Mouse (Mus musculus): Measurements from ENCODE around the gene Ttll9. TPM values are rescaled to one million over a fixed set of nuclear protein-coding genes. Genes with fewer than 3 reads are reported as not detected.

The Ttll9 gene
- polyA plus RNA-seq, 3 experiments from 2014 or later, result 0.92 to 1.6 (median 1.0) TPM

DNA sequence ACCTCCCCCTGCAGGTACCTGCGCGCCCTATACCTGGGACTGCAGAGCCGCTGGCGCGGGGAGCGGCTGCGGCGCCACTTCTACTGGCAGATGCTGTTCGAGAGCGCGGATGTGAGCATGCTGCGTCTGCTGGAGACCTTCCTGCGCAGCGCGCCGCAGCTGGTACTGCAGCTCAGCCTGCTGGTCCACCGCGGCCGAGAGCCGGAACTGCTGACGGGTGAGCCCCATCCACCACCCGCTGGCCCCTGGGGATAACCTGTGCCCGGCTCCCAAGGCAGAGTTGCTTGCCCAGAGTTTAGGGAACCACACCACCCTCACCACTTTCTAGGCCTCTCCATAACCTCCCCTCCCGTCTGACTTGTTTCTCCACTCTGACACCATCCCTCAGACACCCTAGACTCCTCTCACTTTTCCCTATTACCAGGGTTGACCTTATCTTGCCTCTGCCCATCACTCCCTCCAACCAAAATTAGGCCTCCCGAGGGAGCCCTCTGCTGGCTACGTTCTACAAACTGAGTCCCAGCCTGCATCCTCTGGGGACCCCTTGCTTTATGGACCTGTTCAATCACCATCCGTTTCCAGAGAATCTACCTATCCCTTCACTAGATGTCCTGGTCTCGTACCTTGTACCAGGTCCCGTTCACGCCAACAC, 90.5 kb downstream of the Ttll9 start:
- no peak for ATAC-seq

DNA sequence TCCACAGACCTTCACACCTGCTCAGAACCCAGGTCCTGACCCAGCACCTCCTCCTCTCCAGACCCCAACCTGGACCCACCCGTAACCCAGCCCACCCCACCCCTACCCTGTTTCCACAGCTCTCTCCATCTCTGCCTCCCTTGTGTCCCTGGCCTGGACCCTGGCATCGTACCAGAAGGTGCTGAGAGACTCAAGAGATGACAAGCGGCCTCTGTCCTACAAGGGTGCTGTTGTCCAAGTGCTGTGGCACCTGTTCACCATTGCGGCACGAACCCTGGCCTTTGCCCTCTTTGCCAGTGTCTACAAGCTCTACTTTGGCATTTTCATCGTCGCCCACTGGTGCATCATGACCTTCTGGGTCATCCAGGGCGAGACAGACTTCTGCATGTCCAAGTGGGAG, 91.6 kb downstream of the Ttll9 start:
- ATAC-seq, result no peak

DNA sequence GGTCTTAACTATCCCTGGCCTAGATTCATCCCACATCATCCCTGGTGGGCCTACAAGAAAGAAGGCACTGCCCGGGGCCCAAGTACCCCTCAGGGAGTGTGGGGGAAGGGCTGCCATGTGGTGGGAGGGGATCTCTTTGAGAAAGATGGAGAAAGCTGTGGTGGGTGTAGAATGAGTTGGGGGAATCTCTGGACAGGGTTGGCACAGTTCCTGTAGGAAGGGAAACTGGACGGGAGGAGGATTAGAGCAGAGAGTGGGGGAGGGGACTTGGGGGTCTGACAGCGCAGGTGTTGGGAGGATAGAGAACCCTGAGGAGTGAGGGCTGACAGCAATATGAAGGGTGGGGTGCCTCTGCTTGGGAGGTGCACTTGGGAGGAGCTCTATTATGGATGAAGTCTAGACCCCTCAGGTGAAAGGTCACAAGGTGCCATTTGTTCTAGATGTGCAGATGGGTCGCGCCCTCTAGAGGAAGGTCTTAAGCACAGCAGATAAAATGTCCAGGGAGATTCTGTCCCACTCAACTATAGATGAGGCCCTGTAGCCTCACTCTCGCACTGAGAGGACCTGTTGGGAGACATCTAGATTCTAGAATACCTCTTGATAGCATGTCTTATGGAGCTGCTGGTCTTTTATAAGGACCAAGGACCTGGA, 93.1 kb downstream of the Ttll9 start:
- no peak for ATAC-seq

Other genes starting within 250 kb of the Ttll9 start
- under 1 TPM in 1 of 3 experiments, not detected in 2; 0.91 TPM for gene Id1, start 226.2 kb upstream of the Ttll9 start, polyA plus RNA-seq (2017; shearing (Covaris generic))
- gene Cox4i2, start 208.3 kb upstream of the Ttll9 start, polyA plus RNA-seq (2017; shearing (Covaris generic)), result not detected
- 10 to 100 TPM; 36.5 to 64.5 (median 41.8) TPM for gene Bcl2l1, start 130.8 kb upstream of the Ttll9 start, polyA plus RNA-seq (2017; shearing (Covaris generic))
- gene Tpx2, start 114.5 kb upstream of the Ttll9 start, polyA plus RNA-seq (2017; shearing (Covaris generic)), result 10 to 100 TPM in 1 of 3 experiments, 1 to 10 TPM in 2; 5.3 to 56.1 (median 5.7) TPM
- gene Mylk2, start 51.1 kb upstream of the Ttll9 start, polyA plus RNA-seq (2017; shearing (Covaris generic)), result not detected
- gene Foxs1, start 29.3 kb upstream of the Ttll9 start, polyA plus RNA-seq (2017; shearing (Covaris generic)), result not detected
- gene Dusp15, start 10.8 kb upstream of the Ttll9 start, polyA plus RNA-seq (2017; shearing (Covaris generic)), result not detected
- 100 to 1,000 TPM; 149 to 191 (median 188) TPM for gene Pdrg1, start 52.9 kb downstream of the Ttll9 start, polyA plus RNA-seq (2017; shearing (Covaris generic))
- gene Xkr7, start 69.4 kb downstream of the Ttll9 start, polyA plus RNA-seq (2017; shearing (Covaris generic)), result not detected
- gene Ccm2l, start 103.5 kb downstream of the Ttll9 start, polyA plus RNA-seq (2017; shearing (Covaris generic)), result not detected
- 1 to 10 TPM in 1 of 3 experiments, under 1 TPM in 1, not detected in 1; 0.28 to 1.0 TPM for gene Hck, start 146.0 kb downstream of the Ttll9 start, polyA plus RNA-seq (2017; shearing (Covaris generic))
- 10 to 100 TPM; 31.2 to 49.1 (median 47.2) TPM for gene Tm9sf4, start 198.8 kb downstream of the Ttll9 start, polyA plus RNA-seq (2017; shearing (Covaris generic))